ENCODE assay signal across 18 mouse cellular contexts in genomic region chr6:146432218-146432865, GRCm38 (mm10).
DNase-seq lines count a peak whose midpoint lies in the region; ATAC-seq lines count a peak whose summit lies in the region.
"Had no signal": no experiment of that assay in that cellular context is flagged by ENCODE, and none has a peak within 500 bp of the region (broad histone marks: within the 10 kb centered on the region; RNA-seq: fewer than 3 reads in every experiment).

No protein-coding gene starts in this region.

- no peaks in the 10 kb centered on the region for H3K27me3 ChIP-seq in stomach, embryonic 16.5 days (ENCODE audit: control insufficient read depth, insufficient read depth, low read length)
- no peaks in the 10 kb centered on the region for H3K27me3 ChIP-seq in kidney, embryonic 14.5 days (ENCODE audit: control insufficient read depth, insufficient read depth, low read length)
- H3K27me3 ChIP-seq: limb, embryonic 15.5 days had no signal

- H3K9ac ChIP-seq in stomach, embryonic 16.5 days (ENCODE audit: low read length) = no peak overlapping the region
- H3K9ac ChIP-seq in kidney, embryonic 14.5 days (ENCODE audit: low read depth, low read length) = no peak overlapping the region
- H3K9ac ChIP-seq: limb, embryonic 15.5 days; lung, embryonic 14.5 days had no signal

- peak; percentile 8 for ATAC-seq in inflammation-experienced regulatory T-cells, adult 6 months
- ATAC-seq in stomach, embryonic 16.5 days (ENCODE audit: insufficient read depth, low FRiP score) = peak; percentile 66
- no peak for ATAC-seq in kidney, embryonic 14.5 days (ENCODE audit: low FRiP score, low TSS enrichment)

- no peak overlapping the region for H3K4me3 ChIP-seq in stomach, embryonic 16.5 days (replicated peaks; ENCODE audit: low read length)
- H3K4me3 ChIP-seq in kidney, embryonic 14.5 days (ENCODE audit: low read length) = no peak overlapping the region
- H3K4me3 ChIP-seq: embryonic facial prominence, embryonic 10.5 days; forebrain, embryonic 10.5 days; heart, embryonic 10.5 days; hindbrain, embryonic 10.5 days; limb, embryonic 15.5 days had no signal

- peaks cover 4% of the 10 kb centered on the region; the same call in 1 of the 2 replicates for H3K4me1 ChIP-seq in stomach, embryonic 16.5 days (ENCODE audit: control insufficient read depth, insufficient read depth, low read length)
- no peaks in the 10 kb centered on the region for H3K4me1 ChIP-seq in kidney, embryonic 14.5 days (ENCODE audit: control insufficient read depth, insufficient read depth, low read length)

- DNase-seq in left cerebral cortex, adult 11 months (ENCODE audit: low spot score) = peak; percentile 19
- no peak for DNase-seq in left cerebral cortex, adult 8-10 months (ENCODE audit: low spot score in 2 of 2)
- peak; percentile 37 for DNase-seq in Muller cell, postnatal 12 days (ENCODE audit: inconsistent ontology term)
- DNase-seq in kidney, adult 9 months = no peak
- DNase-seq in gastrocnemius, postnatal 36 days = no peak
- DNase-seq: cerebellum, postnatal 10 days; kidney, adult 18-20 months; lung, embryonic 14.5 days; thymus, postnatal 36 days had no signal

- peak overlapping the region; percentile 68 for H3K27ac ChIP-seq in stomach, embryonic 16.5 days (ENCODE audit: low read length)
- H3K27ac ChIP-seq in kidney, embryonic 14.5 days (ENCODE audit: low read depth, low read length) = no peak overlapping the region
- H3K27ac ChIP-seq: embryonic facial prominence, embryonic 10.5 days; forebrain, embryonic 10.5 days; heart, embryonic 10.5 days; hindbrain, embryonic 10.5 days had no signal

- no peaks in the 10 kb centered on the region for H3K36me3 ChIP-seq in stomach, embryonic 16.5 days (ENCODE audit: control insufficient read depth, insufficient read depth, low read length)
- no peaks in the 10 kb centered on the region for H3K36me3 ChIP-seq in kidney, embryonic 14.5 days (ENCODE audit: control insufficient read depth, insufficient read depth, low read length)
- H3K36me3 ChIP-seq: embryonic facial prominence, embryonic 10.5 days; forebrain, embryonic 10.5 days; heart, embryonic 10.5 days; hindbrain, embryonic 10.5 days; limb, embryonic 15.5 days had no signal

- no peaks in the 10 kb centered on the region for H3K9me3 ChIP-seq in stomach, embryonic 16.5 days (replicated peaks; ENCODE audit: control insufficient read depth, low read length)
- H3K9me3 ChIP-seq in kidney, embryonic 14.5 days (ENCODE audit: control insufficient read depth, low read length) = no peaks in the 10 kb centered on the region
- H3K9me3 ChIP-seq: embryonic facial prominence, embryonic 10.5 days; forebrain, embryonic 10.5 days; heart, embryonic 10.5 days; hindbrain, embryonic 10.5 days; limb, embryonic 15.5 days had no signal

- intact Hi-C loops in gastrocnemius, postnatal 36 days (cut with DNase I) = no loop called here

- H3K4me2 ChIP-seq in stomach, embryonic 16.5 days (ENCODE audit: low read depth, low read length) = no peak overlapping the region
- H3K4me2 ChIP-seq in kidney, embryonic 14.5 days (replicated peaks; ENCODE audit: low read depth, low read length) = no peak overlapping the region
- H3K4me2 ChIP-seq: limb, embryonic 15.5 days; lung, embryonic 14.5 days; midbrain, embryonic 11.5 days had no signal

- WGBS in stomach, embryonic 16.5 days = 51% methylated on average over 8 of the region's 8 CpGs
- 74% methylated on average over 8 of the region's 8 CpGs for WGBS in kidney, embryonic 14.5 days

Comparison
In these comparisons a context has a peak if more than half of its experiments do, and no peak if none do; other contexts are left out.
1. DNase-seq: peak in left cerebral cortex, adult 11 months (single experiment) and Muller cell, postnatal 12 days (single experiment); none in left cerebral cortex, adult 8-10 months (0 of 2), kidney, adult 9 months (single experiment) and gastrocnemius, postnatal 36 days (0 of 2).